Mouse (Mus musculus) limb, embryonic 14.5 days (tissue): ENCODE measurements around the gene Mllt6. TPM values are rescaled to one million over a fixed set of nuclear protein-coding genes. Genes with fewer than 3 reads are reported as not detected.

Source experiments
- ATAC-seq: fragments of 200-750 bp; cut with Nextera tagmentation; 2 replicates; pipeline ENCODE4 v1.8.0; 2017; ENCODE audit warnings: low read depth, moderate number of reproducible peaks, moderate TSS enrichment; ENCODE audit not compliant: low FRiP score
- DNase-seq: peaks from one replicate; pipeline ENCODE4 v3.0.0-alpha.2; 2015; ENCODE audit warnings: low spot score
- H3K27ac ChIP-seq: fragments of 300-500 bp; sonication (generic); replicated peaks from 2 replicates; pipeline ENCODE4 v1.5.1; 2014; ENCODE audit warnings: low read depth, mild to moderate bottlenecking, low read length, moderate library complexity, mixed read lengths
- H3K27me3 ChIP-seq: fragments of 300-500 bp; sonication (generic); 2 replicates; pipeline ENCODE4 v1.6.1; 2014; ENCODE audit warnings: low read length, mixed read lengths; ENCODE audit not compliant: control insufficient read depth, insufficient read depth
- H3K36me3 ChIP-seq: fragments of 300-500 bp; sonication (generic); 2 replicates; pipeline ENCODE4 v1.6.1; 2014; ENCODE audit warnings: mild to moderate bottlenecking, low read length, moderate library complexity, mixed read lengths; ENCODE audit not compliant: control insufficient read depth, insufficient read depth
- H3K4me1 ChIP-seq: fragments of 300-500 bp; sonication (generic); 2 replicates; pipeline ENCODE4 v1.6.1; 2014; ENCODE audit warnings: antibody characterized with exemption, low read length, mixed read lengths; ENCODE audit not compliant: control insufficient read depth, insufficient read depth
- H3K4me2 ChIP-seq: fragments of 300-500 bp; sonication (generic); replicated peaks from 2 replicates; pipeline ENCODE4 v1.6.1; 2014; ENCODE audit warnings: low read depth, mild to moderate bottlenecking, low read length, moderate library complexity; ENCODE audit not compliant: severe bottlenecking
- H3K4me3 ChIP-seq: fragments of 300-500 bp; sonication (generic); replicated peaks from 2 replicates; pipeline ENCODE4 v1.5.1; 2014; ENCODE audit warnings: low read length
- H3K9ac ChIP-seq: fragments of 300-500 bp; sonication (generic); 2 replicates; pipeline ENCODE4 v1.6.1; 2014; ENCODE audit warnings: mild to moderate bottlenecking, low read depth, low read length, moderate library complexity; ENCODE audit not compliant: severe bottlenecking
- H3K9me3 ChIP-seq: fragments of 300-500 bp; sonication (generic); 2 replicates; pipeline ENCODE4 v1.6.1; 2016; ENCODE audit warnings: low read length; ENCODE audit not compliant: control insufficient read depth
- POLR2A ChIP-seq: fragments of 200-500 bp; IDR thresholded peaks from 2 replicates; pipeline ENCODE4 v1.8.0; 2012; ENCODE audit warnings: inconsistent platforms, mild to moderate bottlenecking, moderate library complexity, borderline replicate concordance; ENCODE audit not compliant: insufficient read depth, insufficient read length; ENCODE audit errors: extremely low read depth
- WGBS: fragments of 180-500 bp; shearing (Covaris S2); extraction: QIAGEN DNeasy Blood & Tissue Kit; methylation state at CpG from one replicate; pipeline ENCODE4 v1.1.7; 2014; 5-methylcytosine and 5-hydroxymethylcytosine counted together
- polyA plus RNA-seq, 2 experiments: library from polyadenylated mRNA; depleted of rRNA in 1 of 2; stranded (reverse) in 1 of 2; unstranded in 1 of 2; fragments of >200 nt; fragmentation: Nextera tagmentation in 1 of 2; extraction: Ambion mirVana in 1 of 2; gene quantifications; 2 replicates each; pipeline versions ENCODE4 v1.2.1 to v1.2.3; 2012 to 2014

Gene Mllt6
- polyA plus RNA-seq, 2 experiments = 4.9 to 28.6 TPM

GRCm38 (mm10) chr11:97685613-97686321 lies 22.6 kb downstream of the Mllt6 start, which contains the start of gene Cisd3:
Gene Cisd3, plus strand, starts transcription at chr11:97685826.
- no peak for TF ChIP-seq POLR2A
- Histone ChIP-seq H3K27me3 (no peaks in the 10 kb centered on the region), H3K9me3 (no peaks in the 10 kb centered on the region), H3K4me3 (peak within 1 kb of the TSS; percentile 39), H3K9ac (peak within 1 kb of the TSS; percentile 44), H3K4me2 (peak within 1 kb of the TSS; percentile 72), H3K27ac (no peak within 1 kb of the TSS), H3K36me3 (peaks cover 37% of the 10 kb centered on the region), H3K4me1 (peaks cover 4% of the 10 kb centered on the region; the same call in 1 of the 2 replicates)
- 2% methylated on average over 36 of the region's 43 CpGs for WGBS
- ATAC-seq = peak; percentile 75
- DNase-seq = peak; percentile 58

- Histone ChIP-seq H3K27ac (no peak overlapping the region), H3K27me3 (no peaks in the 10 kb centered on the region), H3K9ac (peak overlapping the region; percentile 34), H3K9me3 (no peaks in the 10 kb centered on the region), H3K4me2 (peak overlapping the region; percentile 72), H3K36me3 (peaks cover 37% of the 10 kb centered on the region), H3K4me3 (peak overlapping the region; percentile 39), H3K4me1 (peaks cover 4% of the 10 kb centered on the region; the same call in 1 of the 2 replicates)
- 60% methylated on average over 11 of the region's 11 CpGs for WGBS
- DNase-seq = no peak
- TF ChIP-seq POLR2A = no peak
- ATAC-seq = no peak
Observed at GRCm38 (mm10) chr11:97686322-97686908, 23.2 kb downstream of the Mllt6 start.

- Histone ChIP-seq H3K27ac (no peak overlapping the region), H3K36me3 (peaks cover 37% of the 10 kb centered on the region), H3K9ac (no peak overlapping the region), H3K4me1 (peaks cover 4% of the 10 kb centered on the region; the same call in 1 of the 2 replicates), H3K4me3 (no peak overlapping the region), H3K27me3 (no peaks in the 10 kb centered on the region), H3K9me3 (no peaks in the 10 kb centered on the region), H3K4me2 (no peak overlapping the region)
- no peak for ATAC-seq
- WGBS = 92% methylated on average over 3 of the region's 3 CpGs
- no peak for TF ChIP-seq POLR2A
- DNase-seq = no peak
Observed at GRCm38 (mm10) chr11:97687061-97687460, 23.8 kb downstream of the Mllt6 start.

- peaks cover 15% of the 10 kb centered on the region for H3K4me1 ChIP-seq
- no peak overlapping the region for H3K9ac ChIP-seq
- H3K4me2 ChIP-seq = no peak overlapping the region
- no peak overlapping the region for H3K4me3 ChIP-seq
- no peaks in the 10 kb centered on the region for H3K9me3 ChIP-seq
- H3K27me3 ChIP-seq = no peaks in the 10 kb centered on the region
- peaks cover 49% of the 10 kb centered on the region for H3K36me3 ChIP-seq
- 25% methylated on average over 10 of the region's 10 CpGs for WGBS
- ATAC-seq (no peak), DNase-seq (peak; percentile 67)
- no peak overlapping the region for H3K27ac ChIP-seq
- TF ChIP-seq POLR2A = no peak
Observed at GRCm38 (mm10) chr11:97689861-97690260, 26.6 kb downstream of the Mllt6 start.

GRCm38 (mm10) chr11:97694435-97694834 lies 31.2 kb downstream of the Mllt6 start:
- DNase-seq (no peak), ATAC-seq (no peak)
- Histone ChIP-seq H3K9ac (no peak overlapping the region), H3K9me3 (no peaks in the 10 kb centered on the region), H3K4me2 (no peak overlapping the region), H3K4me1 (peaks cover 39% of the 10 kb centered on the region), H3K4me3 (0 out of 2 replicates have a peak overlapping the region, but pooled peaks have one; percentile 0), H3K36me3 (peaks cover 52% of the 10 kb centered on the region), H3K27ac (peak overlapping the region; percentile 59; the same call in 1 of the 2 replicates), H3K27me3 (no peaks in the 10 kb centered on the region)
- TF ChIP-seq POLR2A = no peak
- 73% methylated on average over 4 of the region's 4 CpGs for WGBS
